Mouse (Mus musculus) midbrain, embryonic 15.5 days (tissue): Measurements from ENCODE around the gene Ugt2b38. TPM values are rescaled to one million over a fixed set of nuclear protein-coding genes. Genes with fewer than 3 reads are reported as not detected.
"Not testable (repeated sequence)": the region's sequence is repeated elsewhere in the genome, so short reads cannot be mapped to it uniquely, and the experiment has no call there.

Source experiments
- ATAC-seq: fragments of 200-750 bp; cut with Nextera tagmentation; replicated peaks from 2 replicates; pipeline ENCODE4 v1.8.0; 2017; ENCODE audit warnings: moderate TSS enrichment
- H3K27ac ChIP-seq: fragments of 300-500 bp; sonication (generic); 2 replicates; pipeline ENCODE4 v1.5.1; 2015; ENCODE audit warnings: mild to moderate bottlenecking, inconsistent platforms
- H3K27me3 ChIP-seq: fragments of 300-500 bp; sonication (generic); replicated peaks from 2 replicates; pipeline ENCODE4 v1.6.1; 2015; ENCODE audit warnings: inconsistent platforms
- H3K36me3 ChIP-seq: fragments of 300-500 bp; sonication (generic); replicated peaks from 2 replicates; pipeline ENCODE4 v1.6.1; 2015; ENCODE audit warnings: inconsistent platforms
- H3K4me1 ChIP-seq: fragments of 300-500 bp; sonication (generic); 2 replicates; pipeline ENCODE4 v1.6.1; 2015; ENCODE audit warnings: inconsistent platforms
- H3K4me2 ChIP-seq: fragments of 300-500 bp; sonication (generic); 2 replicates; pipeline ENCODE4 v1.6.1; 2015; ENCODE audit warnings: inconsistent platforms, mild to moderate bottlenecking, moderate library complexity
- H3K4me3 ChIP-seq: fragments of 300-500 bp; sonication (generic); 2 replicates; pipeline ENCODE4 v1.5.1; 2015; ENCODE audit warnings: mild to moderate bottlenecking, inconsistent platforms
- H3K9ac ChIP-seq: fragments of 300-500 bp; sonication (generic); 2 replicates; pipeline ENCODE4 v1.6.1; 2015; ENCODE audit warnings: mild to moderate bottlenecking, inconsistent platforms
- H3K9me3 ChIP-seq: fragments of 300-500 bp; sonication (generic); 2 replicates; pipeline ENCODE4 v1.6.1; 2016; ENCODE audit warnings: inconsistent platforms
- WGBS: fragments of 180-500 bp; shearing (Covaris S2); methylation state at CpG from one replicate; pipeline ENCODE4 v1.1.7; 2015; ENCODE audit warnings: mixed read lengths; 5-methylcytosine and 5-hydroxymethylcytosine counted together
- polyA plus RNA-seq: library from polyadenylated mRNA; unstranded; fragments of >200 nt; fragmentation: Nextera tagmentation; extraction: Ambion mirVana; gene quantifications from 2 replicates; pipeline ENCODE4 v1.2.1, GENCODE M21; 2015

The Ugt2b38 gene
- polyA plus RNA-seq: not detected in 2 replicates

GRCm38 (mm10) chr5:87424041-87424440 lies at the start of gene Ugt2b38:
Gene Ugt2b38 (minus strand): TSS chr5:87424203.
- not testable (repeated sequence) for H3K9ac ChIP-seq, H3K4me1 ChIP-seq, H3K27ac ChIP-seq, H3K4me2 ChIP-seq, H3K4me3 ChIP-seq, H3K9me3 ChIP-seq, H3K36me3 ChIP-seq, H3K27me3 ChIP-seq, ATAC-seq
- WGBS: 88% methylated on average over 1 of the region's 2 CpGs

- H3K9me3 ChIP-seq: no peaks in the 10 kb centered on the region
- no peaks in the 10 kb centered on the region for H3K27me3 ChIP-seq
- H3K27ac ChIP-seq: no peak overlapping the region
- WGBS: 14% methylated on average over 1 of the region's 1 CpGs
- no peaks in the 10 kb centered on the region for H3K36me3 ChIP-seq
- ATAC-seq: no peak
- H3K4me1 ChIP-seq: no peaks in the 10 kb centered on the region
- no peak overlapping the region for H3K4me2 ChIP-seq
- H3K4me3 ChIP-seq: no peak overlapping the region
- no peak overlapping the region for H3K9ac ChIP-seq
These were observed 34.8 kb upstream of the Ugt2b38 start for GRCm38 (mm10) chr5:87458810-87459209.

- H3K9me3 ChIP-seq: no peaks in the 10 kb centered on the region
- H3K4me3 ChIP-seq: no peak overlapping the region
- no peaks in the 10 kb centered on the region for H3K36me3 ChIP-seq
- no peak overlapping the region for H3K4me2 ChIP-seq
- no peaks in the 10 kb centered on the region for H3K27me3 ChIP-seq
- H3K4me1 ChIP-seq: no peaks in the 10 kb centered on the region
- no peak overlapping the region for H3K27ac ChIP-seq
- no peak for ATAC-seq
- no peak overlapping the region for H3K9ac ChIP-seq
These were observed 33.7 kb upstream of the Ugt2b38 start for GRCm38 (mm10) chr5:87457701-87458100.

- no peaks in the 10 kb centered on the region for H3K4me1 ChIP-seq
- H3K9ac ChIP-seq: no peak overlapping the region
- WGBS: 95% methylated on average over 3 of the region's 3 CpGs
- no peak overlapping the region for H3K4me2 ChIP-seq
- no peak overlapping the region for H3K27ac ChIP-seq
- H3K4me3 ChIP-seq: no peak overlapping the region
- H3K36me3 ChIP-seq: no peaks in the 10 kb centered on the region
- ATAC-seq: no peak
- H3K27me3 ChIP-seq: no peaks in the 10 kb centered on the region
- H3K9me3 ChIP-seq: no peaks in the 10 kb centered on the region
These were observed 32.3 kb upstream of the Ugt2b38 start for GRCm38 (mm10) chr5:87456216-87456850.

GRCm38 (mm10) chr5:87455519-87455918 lies 31.5 kb upstream of the Ugt2b38 start:
- no peak overlapping the region for H3K4me3 ChIP-seq
- H3K27ac ChIP-seq: no peak overlapping the region
- H3K36me3 ChIP-seq: no peaks in the 10 kb centered on the region
- no peaks in the 10 kb centered on the region for H3K27me3 ChIP-seq
- H3K4me1 ChIP-seq: no peaks in the 10 kb centered on the region
- no peak overlapping the region for H3K9ac ChIP-seq
- no peak for ATAC-seq
- H3K4me2 ChIP-seq: no peak overlapping the region
- no peaks in the 10 kb centered on the region for H3K9me3 ChIP-seq

- not testable (repeated sequence) for H3K36me3 ChIP-seq, H3K27me3 ChIP-seq, H3K4me1 ChIP-seq, H3K9ac ChIP-seq, H3K9me3 ChIP-seq, H3K27ac ChIP-seq, ATAC-seq, H3K4me3 ChIP-seq, H3K4me2 ChIP-seq
- 82% methylated on average over 4 of the region's 5 CpGs for WGBS
These were observed 28.5 kb upstream of the Ugt2b38 start for GRCm38 (mm10) chr5:87452514-87452913.

GRCm38 (mm10) chr5:87436264-87436663 lies 12.3 kb upstream of the Ugt2b38 start:
- ATAC-seq: no peak
- Histone ChIP-seq H3K27ac (no peak overlapping the region), H3K4me2 (no peak overlapping the region), H3K27me3 (no peaks in the 10 kb centered on the region), H3K9me3 (no peaks in the 10 kb centered on the region), H3K36me3 (no peaks in the 10 kb centered on the region), H3K4me1 (no peaks in the 10 kb centered on the region), H3K4me3 (no peak overlapping the region), H3K9ac (no peak overlapping the region)
- 40% methylated on average over 3 of the region's 3 CpGs for WGBS

- H3K27ac ChIP-seq: no peak overlapping the region
- no peaks in the 10 kb centered on the region for H3K27me3 ChIP-seq
- ATAC-seq: no peak
- 89% methylated on average over 3 of the region's 3 CpGs for WGBS
- no peaks in the 10 kb centered on the region for H3K4me1 ChIP-seq
- H3K4me2 ChIP-seq: no peak overlapping the region
- H3K9ac ChIP-seq: no peak overlapping the region
- H3K9me3 ChIP-seq: no peaks in the 10 kb centered on the region
- no peak overlapping the region for H3K4me3 ChIP-seq
- H3K36me3 ChIP-seq: no peaks in the 10 kb centered on the region
These were observed 1.7 kb upstream of the Ugt2b38 start for GRCm38 (mm10) chr5:87425676-87426075.

GRCm38 (mm10) chr5:87396968-87397367 lies 27.0 kb downstream of the Ugt2b38 start:
- no peaks in the 10 kb centered on the region for H3K27me3 ChIP-seq
- H3K4me1 ChIP-seq: no peaks in the 10 kb centered on the region
- no peaks in the 10 kb centered on the region for H3K9me3 ChIP-seq
- no peak overlapping the region for H3K27ac ChIP-seq
- H3K4me3 ChIP-seq: no peak overlapping the region
- no peak overlapping the region for H3K9ac ChIP-seq
- WGBS: 91% methylated on average over 4 of the region's 4 CpGs
- no peak for ATAC-seq
- H3K4me2 ChIP-seq: no peak overlapping the region
- no peaks in the 10 kb centered on the region for H3K36me3 ChIP-seq

- 78% methylated on average over 2 of the region's 2 CpGs for WGBS
- no peaks in the 10 kb centered on the region for H3K36me3 ChIP-seq
- no peak overlapping the region for H3K9ac ChIP-seq
- no peaks in the 10 kb centered on the region for H3K4me1 ChIP-seq
- H3K9me3 ChIP-seq: no peaks in the 10 kb centered on the region
- ATAC-seq: no peak
- no peaks in the 10 kb centered on the region for H3K27me3 ChIP-seq
- no peak overlapping the region for H3K4me3 ChIP-seq
- H3K4me2 ChIP-seq: no peak overlapping the region
- no peak overlapping the region for H3K27ac ChIP-seq
These were observed 33.2 kb downstream of the Ugt2b38 start for GRCm38 (mm10) chr5:87390818-87391217.

GRCm38 (mm10) chr5:87380234-87380633 lies 43.8 kb downstream of the Ugt2b38 start:
- 81% methylated on average over 2 of the region's 2 CpGs for WGBS
- Histone ChIP-seq H3K27ac (no peak overlapping the region), H3K9ac (no peak overlapping the region), H3K4me1 (no peaks in the 10 kb centered on the region), H3K4me3 (no peak overlapping the region), H3K36me3 (no peaks in the 10 kb centered on the region), H3K9me3 (no peaks in the 10 kb centered on the region), H3K27me3 (no peaks in the 10 kb centered on the region), H3K4me2 (no peak overlapping the region)
- ATAC-seq: no peak

GRCm38 (mm10) chr5:87379825-87380224 lies 44.2 kb downstream of the Ugt2b38 start:
- no peak for ATAC-seq
- no peaks in the 10 kb centered on the region for H3K36me3 ChIP-seq
- H3K27ac ChIP-seq: no peak overlapping the region
- H3K4me3 ChIP-seq: no peak overlapping the region
- H3K4me1 ChIP-seq: no peaks in the 10 kb centered on the region
- no peak overlapping the region for H3K9ac ChIP-seq
- H3K4me2 ChIP-seq: no peak overlapping the region
- no peaks in the 10 kb centered on the region for H3K27me3 ChIP-seq
- H3K9me3 ChIP-seq: no peaks in the 10 kb centered on the region

GRCm38 (mm10) chr5:87375874-87376383 lies 48.1 kb downstream of the Ugt2b38 start:
- no peak overlapping the region for H3K4me3 ChIP-seq
- no peaks in the 10 kb centered on the region for H3K4me1 ChIP-seq
- no peak overlapping the region for H3K4me2 ChIP-seq
- no peaks in the 10 kb centered on the region for H3K9me3 ChIP-seq
- H3K9ac ChIP-seq: no peak overlapping the region
- no peaks in the 10 kb centered on the region for H3K36me3 ChIP-seq
- H3K27ac ChIP-seq: no peak overlapping the region
- H3K27me3 ChIP-seq: no peaks in the 10 kb centered on the region
- ATAC-seq: no peak
- 90% methylated on average over 3 of the region's 3 CpGs for WGBS
